Mouse (Mus musculus) thymus, postnatal 25 days (tissue): ENCODE data around the gene Furin.

Experiments used
- DNase-seq: peaks from one replicate; pipeline ENCODE4 v3.0.0; 2022

Furin gene

GRCm38 (mm10) chr7:80400571-80400970, 4.7 kb downstream of the Furin start:
- no peak for DNase-seq

- no peak for DNase-seq
These were observed 5.1 kb downstream of the Furin start for GRCm38 (mm10) chr7:80400099-80400498.

GRCm38 (mm10) chr7:80398654-80399444, 6.4 kb downstream of the Furin start:
- DNase-seq, result no peak

- DNase-seq, result no peak
These were observed 7.2 kb downstream of the Furin start for GRCm38 (mm10) chr7:80397986-80398385.

- DNase-seq, result peak; percentile 19
These were observed 8.8 kb downstream of the Furin start for GRCm38 (mm10) chr7:80396427-80396826.

- no peak for DNase-seq
These were observed 10.6 kb downstream of the Furin start for GRCm38 (mm10) chr7:80394600-80394999.

GRCm38 (mm10) chr7:80392119-80392518, 13.1 kb downstream of the Furin start:
- no peak for DNase-seq

GRCm38 (mm10) chr7:80387633-80388543, 17.3 kb downstream of the Furin start, which contains the start of gene Fes:
Gene Fes, minus strand, starts transcription at chr7:80387946.
- no peak for DNase-seq

GRCm38 (mm10) chr7:80387033-80387632, 18.1 kb downstream of the Furin start:
- no peak for DNase-seq

GRCm38 (mm10) chr7:80386235-80386930, 18.9 kb downstream of the Furin start:
- DNase-seq, result peak; percentile 88

- no peak for DNase-seq
These were observed 22.3 kb downstream of the Furin start for GRCm38 (mm10) chr7:80382919-80383318.

GRCm38 (mm10) chr7:80379531-80379930, 25.7 kb downstream of the Furin start:
- DNase-seq, result peak; percentile 58

GRCm38 (mm10) chr7:80377471-80377870, 27.8 kb downstream of the Furin start:
- peak; percentile 70 for DNase-seq

GRCm38 (mm10) chr7:80376192-80376591, 29.0 kb downstream of the Furin start:
- no peak for DNase-seq

GRCm38 (mm10) chr7:80375376-80376039, 29.7 kb downstream of the Furin start:
- peak; percentile 18 for DNase-seq

GRCm38 (mm10) chr7:80374733-80375132, 30.5 kb downstream of the Furin start:
- no peak for DNase-seq

GRCm38 (mm10) chr7:80374280-80374679, 31.0 kb downstream of the Furin start:
- DNase-seq, result no peak

GRCm38 (mm10) chr7:80373850-80374249, 31.4 kb downstream of the Furin start:
- DNase-seq, result peak; percentile 50

- DNase-seq, result no peak
These were observed 31.9 kb downstream of the Furin start for GRCm38 (mm10) chr7:80373352-80373751.

GRCm38 (mm10) chr7:80372667-80373066, 32.6 kb downstream of the Furin start:
- DNase-seq, result no peak

- no peak for DNase-seq
These were observed 33.1 kb downstream of the Furin start for GRCm38 (mm10) chr7:80372166-80372565.
